Mouse (Mus musculus) G1E-ER4 (cell line): ENCODE measurements around the gene Fam189b. TPM values are rescaled to one million over a fixed set of nuclear protein-coding genes. Genes with fewer than 3 reads are reported as not detected.

Source experiments
- GATA1 ChIP-seq: IDR thresholded peaks from one replicate; pipeline ENCODE4 v1.8.0; 2012; ENCODE audit warnings: low read length, inconsistent platforms
- polyA plus RNA-seq: library from polyadenylated mRNA; stranded (reverse); fragments of >175 nt; gene quantifications from 2 replicates; pipeline ENCODE4 v1.2.3, GENCODE M21; 2012

Gene Fam189b
- polyA plus RNA-seq, result 7.3 and 13.1 TPM in 2 replicates

DNA sequence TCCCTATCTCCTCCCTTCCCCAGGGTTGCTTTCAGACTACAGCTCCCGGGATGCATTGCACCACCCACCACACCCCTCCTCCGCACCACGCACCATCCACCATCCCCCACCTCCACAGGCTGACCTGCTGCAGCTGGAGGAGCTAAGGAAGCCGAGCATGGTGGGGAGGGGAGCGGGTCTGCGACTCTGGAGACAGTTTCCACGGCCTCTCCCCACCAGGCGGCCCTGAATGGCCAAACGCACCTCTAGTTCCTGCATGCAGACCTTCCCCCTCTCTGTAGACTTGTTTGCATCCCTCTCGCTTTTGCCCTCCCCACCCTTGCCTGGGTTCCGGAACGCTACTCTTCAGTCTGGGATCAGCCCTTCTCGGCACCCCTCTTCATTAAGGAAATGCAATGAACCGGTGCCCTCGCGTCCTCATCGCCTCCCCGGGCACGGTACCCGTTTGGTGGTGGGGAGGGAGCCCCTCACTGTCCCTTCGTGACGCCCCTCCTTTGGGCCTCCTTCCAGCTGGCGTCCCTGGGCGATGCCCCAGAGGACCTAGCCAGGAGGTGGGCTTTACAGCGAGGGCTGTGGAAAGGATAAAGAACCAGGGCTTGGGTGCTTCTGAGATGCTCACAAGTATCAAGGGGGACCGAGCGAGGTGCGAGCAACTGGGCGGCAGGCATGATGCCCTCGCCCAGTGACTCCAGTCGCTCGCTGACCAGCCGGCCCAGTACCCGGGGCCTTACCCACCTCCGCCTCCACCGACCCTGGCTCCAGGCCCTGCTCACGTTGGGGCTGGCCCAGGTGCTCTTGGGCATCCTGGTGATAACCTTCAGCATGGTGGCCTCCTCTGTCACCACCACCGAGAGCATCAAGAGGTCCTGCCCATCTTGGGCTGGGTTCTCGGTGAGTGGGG is at the start of gene Fam189b:
Gene Fam189b (plus strand): TSS at position 86 of the 901 bp plus-strand sequence.
- TF ChIP-seq GATA1, result no peak

DNA sequence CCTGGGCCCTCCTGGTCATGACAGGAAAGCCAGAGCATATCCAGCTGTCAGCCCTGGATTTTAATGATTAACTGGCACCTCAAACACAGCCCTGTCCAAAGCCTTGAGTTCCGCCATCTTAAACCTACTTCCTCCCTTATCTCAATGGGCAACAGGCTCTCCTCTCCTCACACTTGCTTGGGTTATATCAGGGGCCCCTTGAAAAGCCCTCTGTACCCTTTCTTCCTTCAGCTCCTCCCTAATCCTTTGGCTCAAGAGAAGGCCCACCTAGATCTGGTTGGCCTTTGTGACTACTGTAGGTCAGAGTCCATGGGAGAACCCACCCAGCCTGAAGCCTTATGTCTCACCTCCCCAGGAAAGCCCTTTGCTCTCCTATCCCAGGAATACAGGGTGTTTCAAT is 49.2 kb upstream of the Fam189b start:
- no peak for TF ChIP-seq GATA1

- no peak for TF ChIP-seq GATA1
Observed at GRCm38 (mm10) chr3:89135958-89136357, 47.0 kb upstream of the Fam189b start, which contains the start of gene Pklr. Gene Pklr (plus strand): TSS chr3:89136142.

GRCm38 (mm10) chr3:89136365-89136764 is 46.6 kb upstream of the Fam189b start:
- no peak for TF ChIP-seq GATA1

GRCm38 (mm10) chr3:89144821-89145220 is 38.1 kb upstream of the Fam189b start:
- no peak for TF ChIP-seq GATA1

DNA sequence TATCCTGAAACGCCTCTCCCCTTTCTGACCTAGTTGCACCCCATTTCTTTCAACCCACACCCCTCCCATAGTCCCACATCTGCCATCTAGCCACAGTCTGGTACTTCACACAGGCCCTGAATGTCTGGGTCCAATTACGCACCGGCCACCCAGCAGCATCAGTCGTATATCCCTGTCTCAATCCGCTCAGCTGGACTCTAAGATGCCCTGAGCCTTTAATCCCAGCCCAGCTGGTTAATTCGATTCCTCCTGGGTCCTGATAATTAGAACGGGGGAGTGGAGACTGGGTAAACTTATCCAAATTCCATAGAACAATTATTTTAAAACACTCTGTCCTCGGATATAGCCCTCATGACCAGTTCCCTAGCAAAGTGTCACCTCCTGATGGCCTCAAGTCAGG is 37.4 kb upstream of the Fam189b start:
- no peak for TF ChIP-seq GATA1

- no peak for TF ChIP-seq GATA1
Observed at GRCm38 (mm10) chr3:89147101-89147978, 35.6 kb upstream of the Fam189b start.

GRCm38 (mm10) chr3:89147979-89148311 is 35.0 kb upstream of the Fam189b start:
- no peak for TF ChIP-seq GATA1

GRCm38 (mm10) chr3:89148567-89148966 is 34.4 kb upstream of the Fam189b start:
- TF ChIP-seq GATA1, result no peak

DNA sequence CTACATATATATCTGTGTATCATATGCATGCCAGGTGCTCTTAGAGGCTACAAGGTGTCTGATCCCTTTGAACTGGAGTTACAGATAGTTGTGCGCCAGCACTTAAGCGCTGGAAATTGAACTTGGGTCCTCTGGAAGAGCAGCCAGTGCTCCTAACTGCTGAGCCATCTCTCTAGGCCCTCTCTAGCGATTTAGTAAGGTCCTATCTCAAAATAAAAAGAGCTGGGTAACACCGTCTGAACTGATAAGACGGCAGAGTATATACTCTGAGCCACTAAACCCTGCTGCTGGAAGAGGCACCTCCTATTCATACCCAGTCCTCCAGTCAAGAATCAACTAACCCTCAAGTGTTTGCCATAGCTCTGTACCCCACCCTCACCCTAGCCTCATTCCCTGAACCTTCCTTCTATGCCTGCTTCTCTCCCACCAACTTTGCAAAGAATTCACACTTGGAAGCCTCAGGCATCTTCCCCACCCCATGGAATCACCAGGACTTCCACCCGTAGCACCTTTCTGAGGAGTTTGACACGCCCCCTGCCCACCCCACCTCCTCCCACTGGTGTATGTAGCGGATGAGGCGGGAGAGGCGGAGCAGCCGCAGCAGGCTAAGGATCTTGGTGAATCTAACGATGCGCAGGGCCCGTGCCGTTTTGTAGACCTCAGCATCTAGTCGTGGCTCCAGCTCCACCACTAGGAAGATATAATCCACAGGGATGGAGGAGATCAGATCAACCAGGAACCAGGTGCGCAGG is 30.7 kb upstream of the Fam189b start:
- TF ChIP-seq GATA1, result no peak

DNA sequence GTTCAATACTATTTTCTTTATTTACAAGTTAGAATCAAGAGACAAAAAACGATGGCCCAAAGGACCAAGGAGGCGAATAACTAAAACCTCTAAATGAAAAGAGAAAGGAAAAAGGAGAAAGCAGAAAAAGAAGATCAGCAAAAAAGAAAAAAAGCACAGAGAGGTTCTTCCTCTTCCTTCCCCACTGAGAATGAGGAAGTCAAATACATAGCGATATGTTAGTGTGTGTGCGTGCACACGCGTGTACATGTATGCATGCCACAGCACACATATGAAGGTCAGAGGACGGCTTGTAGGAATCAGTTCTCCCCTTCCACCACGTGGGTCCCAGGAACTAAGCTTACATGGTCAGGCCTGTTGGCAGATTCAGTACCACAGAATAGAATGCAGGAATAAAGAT is 26.0 kb upstream of the Fam189b start:
- no peak for TF ChIP-seq GATA1

GRCm38 (mm10) chr3:89158651-89159050 is 24.3 kb upstream of the Fam189b start:
- no peak for TF ChIP-seq GATA1

- no peak for TF ChIP-seq GATA1
Observed at GRCm38 (mm10) chr3:89159211-89159610, 23.7 kb upstream of the Fam189b start.

GRCm38 (mm10) chr3:89159616-89160344 is 23.2 kb upstream of the Fam189b start, which contains the start of gene Hcn3:
Gene Hcn3 (minus strand): TSS chr3:89160196.
- TF ChIP-seq GATA1, result no peak

DNA sequence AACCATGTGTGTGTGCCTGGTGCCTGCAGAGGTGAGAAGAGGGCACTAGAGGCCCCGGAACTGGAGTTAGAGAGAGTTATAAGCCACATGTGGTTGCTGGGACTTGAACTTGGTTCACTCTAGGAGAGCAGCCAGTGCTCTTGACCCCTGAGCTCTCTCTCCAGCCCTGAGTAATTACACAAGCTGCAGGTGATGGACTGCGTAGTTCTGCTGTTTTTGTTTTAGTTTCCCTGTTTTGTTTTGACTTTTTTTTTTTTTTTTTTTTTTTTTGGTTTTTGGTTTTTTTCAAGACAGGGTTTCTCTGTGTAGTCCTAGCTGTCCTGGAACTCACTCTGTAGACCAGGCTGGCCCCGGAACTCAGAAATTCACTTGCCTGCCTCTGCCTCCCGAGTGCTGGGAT is 21.2 kb upstream of the Fam189b start:
- no peak for TF ChIP-seq GATA1
